Mouse (Mus musculus) liver, embryonic 14.5 days (tissue): Measurements from ENCODE around the gene Hmcn2. TPM values are rescaled to one million over a fixed set of nuclear protein-coding genes. Genes with fewer than 3 reads are reported as not detected.

Experiments
- ATAC-seq: fragments of 200-750 bp; cut with Nextera tagmentation; 2 replicates; pipeline ENCODE4 v1.8.0; 2017; ENCODE audit warnings: moderate number of reproducible peaks, mild to moderate bottlenecking, moderate library complexity; ENCODE audit not compliant: insufficient read depth
- DNase-seq, 3 experiments: peaks; one replicate each; pipeline ENCODE4 v3.0.0-alpha.2; 2012 to 2013; ENCODE audit warnings: low read depth in 3 of 3, low spot score in 3 of 3
- H3K27ac ChIP-seq: fragments of 300-500 bp; sonication (generic); 2 replicates; pipeline ENCODE4 v1.5.1; 2014; ENCODE audit warnings: moderate library complexity, mild to moderate bottlenecking, control low read depth, inconsistent platforms
- H3K27me3 ChIP-seq: fragments of 300-500 bp; sonication (generic); 2 replicates; pipeline ENCODE4 v1.6.1; 2014; ENCODE audit warnings: mild to moderate bottlenecking, low read length, moderate library complexity; ENCODE audit not compliant: control insufficient read depth, insufficient read depth
- H3K36me3 ChIP-seq: fragments of 300-500 bp; sonication (generic); replicated peaks from 2 replicates; pipeline ENCODE4 v1.6.1; 2014; ENCODE audit warnings: low read depth; ENCODE audit not compliant: control insufficient read depth, insufficient read depth
- H3K4me1 ChIP-seq, 2 experiments: fragments of 200-500 bp in 1 of 2; fragments of 300-500 bp in 1 of 2; sonication (generic) in 1 of 2; replicated peaks; 2 replicates each; pipeline ENCODE4 v1.6.1; 2012 to 2014; ENCODE audit warnings: antibody characterized with exemption in 1 of 2, inconsistent platforms in 1 of 2, low read length in 1 of 2; ENCODE audit not compliant: control insufficient read depth in 2 of 2, insufficient read depth in 2 of 2
- H3K4me2 ChIP-seq: fragments of 300-500 bp; sonication (generic); 2 replicates; pipeline ENCODE4 v1.6.1; 2014; ENCODE audit warnings: low read depth, mild to moderate bottlenecking, control low read depth, moderate library complexity
- H3K4me3 ChIP-seq, 2 experiments: fragments of 200-500 bp in 1 of 2; fragments of 300-500 bp in 1 of 2; sonication (generic) in 1 of 2; 2 replicates each; pipeline ENCODE4 v1.5.1; 2012 to 2014; ENCODE audit warnings: low read depth in 2 of 2, low read length in 2 of 2, mild to moderate bottlenecking in 2 of 2, control low read depth in 1 of 2, inconsistent platforms in 1 of 2, moderate library complexity in 1 of 2; ENCODE audit not compliant: insufficient read depth in 1 of 2
- H3K9ac ChIP-seq: fragments of 300-500 bp; sonication (generic); replicated peaks from 2 replicates; pipeline ENCODE4 v1.6.1; 2014; ENCODE audit warnings: mild to moderate bottlenecking, control low read depth, moderate library complexity
- H3K9me3 ChIP-seq: fragments of 300-500 bp; sonication (generic); 2 replicates; pipeline ENCODE4 v1.6.1; 2016; ENCODE audit warnings: low read length, mixed read lengths; ENCODE audit not compliant: control insufficient read depth
- CTCF ChIP-seq: IDR thresholded peaks from 2 replicates; pipeline ENCODE4 v1.5.1; 2016; ENCODE audit warnings: antibody characterized with exemption, low read depth, control low read depth
- EP300 ChIP-seq: IDR thresholded peaks from 2 replicates; pipeline ENCODE4 v1.6.1; 2016; ENCODE audit warnings: antibody characterized with exemption, low read depth
- WGBS: fragments of 180-500 bp; shearing (Covaris S2); extraction: QIAGEN DNeasy Blood & Tissue Kit; methylation state at CpG from one replicate; pipeline ENCODE4 v1.1.7; 2014; ENCODE audit not compliant: insufficient replicate concordance; 5-methylcytosine and 5-hydroxymethylcytosine counted together
- polyA plus RNA-seq, 2 experiments: library from polyadenylated mRNA; depleted of rRNA in 1 of 2; stranded (reverse) in 1 of 2; unstranded in 1 of 2; fragments of >200 nt; fragmentation: Nextera tagmentation in 1 of 2; extraction: Ambion mirVana in 1 of 2; gene quantifications; 2 replicates each; pipeline versions ENCODE4 v1.2.1 to v1.2.3; 2012 to 2014

The Hmcn2 gene
- polyA plus RNA-seq, 2 experiments, result 0.10 to 0.27 TPM

DNA sequence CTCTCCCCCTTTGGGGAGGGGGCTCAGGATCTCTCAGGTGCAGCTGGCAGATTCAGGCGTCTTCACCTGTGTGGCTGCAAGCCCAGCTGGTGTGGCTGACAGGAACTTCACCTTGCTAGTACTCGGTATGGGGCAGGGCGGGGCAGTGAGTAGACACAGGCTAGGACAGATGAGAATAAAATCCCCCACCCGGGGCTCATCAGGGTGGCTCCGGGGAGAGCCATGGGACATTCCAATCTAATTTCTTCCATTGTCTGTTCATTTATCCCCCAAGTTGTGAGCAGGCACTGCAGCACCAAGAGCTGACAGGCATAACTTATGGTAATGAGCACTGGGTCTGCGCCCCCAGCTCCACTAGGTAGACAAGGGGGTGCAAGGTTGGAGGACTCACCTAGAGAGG is 108.4 kb downstream of the Hmcn2 start:
- 45% methylated on average over 6 of the region's 6 CpGs for WGBS
- H3K4me2 ChIP-seq, result no peak overlapping the region

DNA sequence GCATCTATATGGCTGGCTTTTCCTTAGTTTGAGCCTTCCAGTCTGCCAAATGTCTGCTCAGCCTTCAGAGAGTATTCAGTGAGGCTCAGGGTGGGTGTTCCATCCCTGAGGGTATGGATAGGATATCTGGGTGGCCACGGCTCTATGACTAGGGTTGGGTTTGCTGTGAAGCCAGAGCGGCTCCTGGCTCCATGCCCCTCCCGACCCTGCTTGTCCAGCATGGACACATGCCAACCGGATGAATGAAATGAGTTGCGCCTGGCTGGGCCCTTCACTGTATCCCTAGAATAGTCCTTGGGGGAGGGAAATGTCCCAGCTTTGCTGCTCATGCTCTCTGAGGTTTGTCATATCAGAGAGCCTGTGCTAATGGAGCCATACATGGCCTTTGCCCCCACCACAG is 117.3 kb downstream of the Hmcn2 start:
- Histone ChIP-seq H3K27ac (no peak overlapping the region), H3K4me3 (no peak overlapping the region), H3K4me2 (no peak overlapping the region), H3K27me3 (no peaks in the 10 kb centered on the region), H3K4me1 (peaks cover 0 to 5% of the 10 kb centered on the region in 2 experiments; a peak in 1 of 4 replicates), H3K9ac (no peak overlapping the region), H3K9me3 (no peaks in the 10 kb centered on the region), H3K36me3 (no peaks in the 10 kb centered on the region)
- TF ChIP-seq CTCF, result no peak
- TF ChIP-seq EP300, result no peak
- ATAC-seq (no peak), DNase-seq (no peak)
- 75% methylated on average over 5 of the region's 5 CpGs for WGBS

More for the DNA sequence above, 108.4 kb downstream of the Hmcn2 start:
- Histone ChIP-seq H3K36me3 (no peaks in the 10 kb centered on the region), H3K4me1 (no peaks in the 10 kb centered on the region), H3K27me3 (no peaks in the 10 kb centered on the region), H3K9ac (no peak overlapping the region), H3K9me3 (no peaks in the 10 kb centered on the region), H3K27ac (no peak overlapping the region), H3K4me3 (no peak overlapping the region)
- TF ChIP-seq CTCF, result no peak
- DNase-seq, result no peak
- ATAC-seq, result no peak

DNA sequence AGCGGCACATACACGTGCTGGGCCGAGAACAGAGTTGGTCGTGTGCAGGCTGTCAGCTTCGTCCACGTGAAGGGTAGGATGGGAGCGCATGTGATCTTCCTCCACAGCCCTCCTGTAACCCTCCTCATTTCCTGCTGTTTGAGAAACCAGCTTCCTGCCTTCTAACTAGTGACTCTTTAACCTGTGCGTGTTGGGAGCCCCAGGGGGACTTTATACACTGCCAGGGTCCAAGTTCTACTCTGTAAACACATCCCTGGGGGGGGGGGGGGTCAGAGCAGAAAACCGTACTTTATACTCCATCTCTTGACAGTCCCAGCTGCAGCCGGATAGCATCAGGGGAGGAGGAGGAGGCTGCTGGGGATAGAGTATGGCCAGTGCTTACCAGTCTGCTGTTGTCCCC is 120.5 kb downstream of the Hmcn2 start:
- ATAC-seq, result peak; percentile 58

DNA sequence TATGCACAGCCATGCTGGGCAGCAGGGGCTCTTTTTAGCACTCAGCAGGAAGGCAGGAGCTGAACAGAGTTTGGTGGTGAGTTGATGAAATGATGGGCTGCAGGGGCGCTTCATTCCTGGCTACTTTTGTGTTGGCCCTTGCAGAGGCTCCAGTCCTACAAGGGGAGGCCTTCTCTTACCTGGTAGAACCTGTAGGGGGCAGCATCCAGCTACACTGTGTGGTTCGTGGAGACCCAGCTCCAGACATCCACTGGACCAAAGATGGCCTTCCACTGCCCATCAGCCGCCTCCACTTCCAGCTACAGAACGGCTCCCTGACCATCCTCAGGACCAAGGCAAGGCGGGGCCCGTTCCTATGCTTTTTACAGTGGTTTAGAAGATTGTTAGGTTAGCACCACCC is 121.4 kb downstream of the Hmcn2 start:
- Histone ChIP-seq H3K36me3 (no peaks in the 10 kb centered on the region), H3K4me1 (peaks cover 0 to 5% of the 10 kb centered on the region in 2 experiments; a peak in 1 of 4 replicates), H3K9me3 (no peaks in the 10 kb centered on the region), H3K9ac (no peak overlapping the region), H3K4me2 (no peak overlapping the region), H3K27me3 (no peaks in the 10 kb centered on the region), H3K27ac (no peak overlapping the region), H3K4me3 (no peak overlapping the region)
- no peak for ATAC-seq
- TF ChIP-seq EP300 (no peak), CTCF (peak; percentile 77)
- no peak for DNase-seq
- WGBS, result 27% methylated on average over 6 of the region's 6 CpGs

More for the DNA sequence above, 120.5 kb downstream of the Hmcn2 start:
- Histone ChIP-seq H3K4me3 (no peak overlapping the region), H3K27me3 (no peaks in the 10 kb centered on the region), H3K4me1 (peaks cover 0 to 5% of the 10 kb centered on the region in 2 experiments; a peak in 1 of 4 replicates), H3K4me2 (no peak overlapping the region), H3K36me3 (no peaks in the 10 kb centered on the region), H3K27ac (no peak overlapping the region), H3K9ac (no peak overlapping the region), H3K9me3 (no peaks in the 10 kb centered on the region)
- TF ChIP-seq CTCF, result no peak
- TF ChIP-seq EP300, result no peak
- DNase-seq, result no peak
- 46% methylated on average over 10 of the region's 10 CpGs for WGBS

DNA sequence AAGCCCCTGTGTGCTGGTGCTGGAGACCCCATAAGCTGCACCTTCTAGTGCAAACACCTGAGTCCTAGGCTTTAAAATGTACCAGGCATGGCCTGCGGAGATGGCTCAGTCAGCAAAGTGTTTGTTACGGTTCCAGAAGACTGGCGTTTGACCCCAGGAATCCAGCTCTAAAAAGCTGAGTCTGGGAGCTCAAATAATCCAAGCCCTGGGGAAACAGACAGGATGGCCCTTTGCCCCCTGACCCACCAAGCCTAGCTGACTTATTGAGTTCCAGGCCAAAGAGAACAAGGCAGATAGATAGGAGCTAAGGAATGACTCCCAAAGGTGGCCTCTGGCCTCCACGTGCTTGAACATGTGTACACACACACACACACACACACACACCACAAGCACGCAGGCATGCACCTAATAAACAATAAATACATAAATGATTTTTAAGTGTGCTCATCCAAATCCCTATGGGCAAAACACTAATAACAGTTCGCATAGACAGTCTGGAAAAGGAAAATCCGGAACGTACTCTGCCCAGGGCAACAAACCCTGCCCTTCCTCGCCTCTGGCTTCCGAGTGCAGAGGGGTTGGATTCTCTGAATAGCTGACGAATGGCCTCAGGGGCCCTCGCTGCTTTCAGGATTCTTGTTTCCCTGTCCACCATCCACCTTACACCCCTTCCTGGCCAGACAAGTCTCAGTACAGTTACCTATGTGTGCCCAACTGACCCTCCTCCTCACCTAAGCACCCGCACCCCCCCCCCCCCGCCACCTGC is 123.4 kb downstream of the Hmcn2 start:
- H3K4me2 ChIP-seq, result no peak overlapping the region
- H3K27me3 ChIP-seq, result no peaks in the 10 kb centered on the region
- H3K36me3 ChIP-seq, result no peaks in the 10 kb centered on the region
- H3K9ac ChIP-seq, result no peak overlapping the region
- DNase-seq (no peak), ATAC-seq (no peak)
- no peak overlapping the region for H3K4me3 ChIP-seq
- 66% methylated on average over 14 of the region's 14 CpGs for WGBS
- H3K4me1 ChIP-seq, result peaks cover 0 to 5% of the 10 kb centered on the region in 2 experiments; a peak in 1 of 4 replicates
- no peak overlapping the region for H3K27ac ChIP-seq
- no peaks in the 10 kb centered on the region for H3K9me3 ChIP-seq
- TF ChIP-seq CTCF, result no peak
- no peak for TF ChIP-seq EP300
